Mouse (Mus musculus) heart, adult 9 months (tissue): Measurements from ENCODE around the gene Trim61.

Experiments
- DNase-seq, 2 experiments: peaks; one replicate each; pipeline ENCODE4 v3.0.0; 2022; ENCODE audit warnings: low spot score in 2 of 2

Trim61 gene

GRCm38 (mm10) chr8:64987731-64988130 lies 30.6 kb downstream of the Trim61 start, which contains the start of gene Trim75:
Gene Trim75 (minus strand): TSS chr8:64987831.
- no peak for DNase-seq

GRCm38 (mm10) chr8:64983150-64983897 lies 35.0 kb downstream of the Trim61 start:
- DNase-seq = no peak
